Mouse (Mus musculus) kidney, embryonic 16.5 days (tissue): ENCODE data around the gene Dtx2. TPM values are rescaled to one million over a fixed set of nuclear protein-coding genes. Genes with fewer than 3 reads are reported as not detected.

Experiments
- ATAC-seq: fragments of 200-750 bp; cut with Nextera tagmentation; 2 replicates; pipeline ENCODE4 v1.8.0; 2017; ENCODE audit warnings: moderate TSS enrichment; ENCODE audit not compliant: low FRiP score, low TSS enrichment
- H3K27ac ChIP-seq: fragments of 300-500 bp; sonication (generic); 2 replicates; pipeline ENCODE4 v1.5.1; 2014; ENCODE audit warnings: low read length
- H3K27me3 ChIP-seq: fragments of 300-500 bp; sonication (generic); 2 replicates; pipeline ENCODE4 v1.6.1; 2014; ENCODE audit warnings: low read length, control low read depth, mixed read lengths; ENCODE audit not compliant: insufficient read depth
- H3K36me3 ChIP-seq: fragments of 300-500 bp; sonication (generic); 2 replicates; pipeline ENCODE4 v1.6.1; 2014; ENCODE audit warnings: low read length, control low read depth, mixed read lengths; ENCODE audit not compliant: insufficient read depth
- H3K4me1 ChIP-seq: fragments of 300-500 bp; sonication (generic); 2 replicates; pipeline ENCODE4 v1.6.1; 2014; ENCODE audit warnings: low read length, control low read depth, mixed read lengths; ENCODE audit not compliant: insufficient read depth
- H3K4me2 ChIP-seq: fragments of 300-500 bp; sonication (generic); replicated peaks from 2 replicates; pipeline ENCODE4 v1.6.1; 2014; ENCODE audit warnings: low read depth, low read length
- H3K4me3 ChIP-seq: fragments of 300-500 bp; sonication (generic); 2 replicates; pipeline ENCODE4 v1.5.1; 2014; ENCODE audit warnings: mild to moderate bottlenecking, low read length
- H3K9ac ChIP-seq: fragments of 300-500 bp; sonication (generic); replicated peaks from 2 replicates; pipeline ENCODE4 v1.6.1; 2014; ENCODE audit warnings: low read length
- H3K9me3 ChIP-seq: fragments of 300-500 bp; sonication (generic); 2 replicates; pipeline ENCODE4 v1.6.1; 2016; ENCODE audit warnings: low read length, control low read depth
- WGBS: fragments of 180-500 bp; shearing (Covaris S2); extraction: QIAGEN DNeasy Blood & Tissue Kit; methylation state at CpG from one replicate; pipeline ENCODE4 v1.1.7; 2014; 5-methylcytosine and 5-hydroxymethylcytosine counted together
- polyA plus RNA-seq: library from polyadenylated mRNA; unstranded; fragments of >200 nt; fragmentation: Nextera tagmentation; extraction: Ambion mirVana; gene quantifications from 2 replicates; pipeline ENCODE4 v1.2.1, GENCODE M21; 2015

Dtx2 gene
- polyA plus RNA-seq, 1 experiment from 2014 or later = 32.9 TPM

DNA sequence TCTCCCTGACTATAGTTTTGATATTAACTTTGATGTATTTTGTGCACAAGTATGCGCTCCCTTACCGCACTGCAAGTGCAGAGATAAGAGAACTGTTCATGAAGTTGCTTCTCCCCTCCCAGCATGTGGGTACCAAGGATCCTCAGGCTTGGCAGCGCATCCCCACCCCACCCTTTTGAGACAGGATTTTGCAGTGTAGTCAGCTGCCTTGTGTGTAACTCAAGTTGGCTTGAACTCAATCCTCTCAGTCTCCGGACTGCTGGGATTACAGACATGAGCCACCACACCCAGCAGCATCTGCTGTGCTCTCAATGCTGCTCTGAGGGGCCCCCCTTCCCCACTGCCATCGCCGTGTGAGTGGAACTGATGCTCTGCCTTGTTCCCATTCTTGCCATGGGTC is 22.7 kb downstream of the Dtx2 start:
- Histone ChIP-seq H3K4me2 (no peak overlapping the region), H3K27me3 (no peaks in the 10 kb centered on the region), H3K9me3 (no peaks in the 10 kb centered on the region), H3K4me3 (no peak overlapping the region), H3K4me1 (0 out of 2 replicates have a peak, but pooled peaks cover 7% of the 10 kb centered on the region), H3K9ac (no peak overlapping the region), H3K27ac (no peak overlapping the region), H3K36me3 (peaks cover 6% of the 10 kb centered on the region)
- ATAC-seq = no peak
- WGBS = 89% methylated on average over 6 of the region's 6 CpGs

DNA sequence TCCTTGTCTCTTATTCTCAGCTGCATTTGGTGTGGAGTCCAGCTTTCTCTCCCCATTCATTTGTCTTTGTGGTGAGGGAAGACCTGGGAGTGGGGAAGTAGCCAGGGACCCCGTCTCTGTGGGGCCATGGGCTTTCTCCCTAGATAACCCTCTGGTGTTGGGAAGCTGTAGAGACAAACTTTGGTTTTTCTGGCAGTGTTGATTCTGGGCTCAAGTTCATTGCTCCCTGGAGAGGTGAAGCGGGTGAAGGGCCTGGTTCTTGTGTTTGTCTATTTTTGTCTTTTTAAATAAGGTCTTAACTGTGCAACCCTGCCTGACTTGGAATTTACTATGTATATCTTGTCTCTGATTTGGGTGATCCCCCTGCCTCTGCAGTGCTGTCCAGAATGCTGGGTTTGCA is 24.1 kb downstream of the Dtx2 start:
- 78% methylated on average over 2 of the region's 2 CpGs for WGBS
- H3K9ac ChIP-seq = no peak overlapping the region

DNA sequence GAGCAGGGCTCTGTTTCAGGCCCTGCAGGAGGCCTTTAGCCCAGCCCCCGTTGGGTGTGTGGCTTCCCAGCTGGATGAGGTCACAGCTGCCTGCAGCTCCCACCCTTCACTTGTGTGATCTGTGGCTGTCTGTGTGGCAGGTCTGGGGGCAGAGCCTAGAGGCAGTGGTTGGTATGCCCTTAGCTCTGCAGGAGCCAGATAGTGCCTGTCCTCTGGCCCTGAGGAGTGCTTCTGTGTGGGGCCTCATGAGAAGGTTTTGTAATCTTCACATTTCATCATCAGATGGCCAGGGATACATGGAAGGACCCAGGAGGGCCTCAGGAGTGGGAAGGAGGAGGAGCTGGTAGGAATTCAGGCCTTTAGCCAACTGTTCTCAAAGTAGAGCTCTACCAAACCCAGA is 25.3 kb downstream of the Dtx2 start:
- H3K27me3 ChIP-seq = no peaks in the 10 kb centered on the region
- H3K4me2 ChIP-seq = no peak overlapping the region
- 33% methylated on average over 1 of the region's 1 CpGs for WGBS
- H3K9ac ChIP-seq = no peak overlapping the region
- no peaks in the 10 kb centered on the region; the same call in 1 of the 2 replicates for H3K36me3 ChIP-seq
- no peak overlapping the region for H3K27ac ChIP-seq
- no peak for ATAC-seq
- H3K4me1 ChIP-seq = 0 out of 2 replicates have a peak, but pooled peaks cover 7% of the 10 kb centered on the region
- H3K9me3 ChIP-seq = no peaks in the 10 kb centered on the region
- no peak overlapping the region for H3K4me3 ChIP-seq

More for the DNA sequence above, 24.1 kb downstream of the Dtx2 start:
- no peak overlapping the region for H3K27ac ChIP-seq
- H3K9me3 ChIP-seq = no peaks in the 10 kb centered on the region
- no peak for ATAC-seq
- no peaks in the 10 kb centered on the region; the same call in 1 of the 2 replicates for H3K36me3 ChIP-seq
- no peak overlapping the region for H3K4me3 ChIP-seq
- H3K4me2 ChIP-seq = no peak overlapping the region
- H3K4me1 ChIP-seq = 0 out of 2 replicates have a peak, but pooled peaks cover 7% of the 10 kb centered on the region
- H3K27me3 ChIP-seq = no peaks in the 10 kb centered on the region

DNA sequence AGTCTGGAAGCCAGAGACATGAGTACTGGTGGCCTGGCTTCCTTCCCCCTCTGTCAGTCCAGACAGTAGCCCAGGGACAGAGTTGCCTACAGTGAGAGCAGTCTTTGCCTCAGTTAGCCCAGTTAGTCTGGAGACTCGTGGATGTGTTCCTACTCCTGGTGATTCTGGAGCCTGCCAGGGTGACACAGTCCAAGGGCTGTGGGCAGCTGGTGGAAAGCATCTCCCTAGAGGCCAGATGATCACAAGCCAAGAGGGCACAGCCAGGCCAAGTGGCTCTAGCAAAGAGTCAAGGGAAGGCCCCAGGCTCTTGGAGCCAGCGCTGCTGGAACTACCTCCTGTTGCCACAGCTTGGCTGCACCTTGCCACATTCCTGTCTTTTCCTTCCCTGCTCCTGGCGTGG is 31.1 kb downstream of the Dtx2 start:
- Histone ChIP-seq H3K27ac (no peak overlapping the region), H3K27me3 (no peaks in the 10 kb centered on the region), H3K4me1 (peaks cover 4% of the 10 kb centered on the region; the same call in 1 of the 2 replicates), H3K4me3 (no peak overlapping the region), H3K9me3 (no peaks in the 10 kb centered on the region), H3K36me3 (peaks cover 25% of the 10 kb centered on the region), H3K4me2 (no peak overlapping the region), H3K9ac (0 out of 2 replicates have a peak overlapping the region, but pooled peaks have one; percentile 6)
- 74% methylated on average over 3 of the region's 3 CpGs for WGBS
- no peak for ATAC-seq

- peaks cover 25% of the 10 kb centered on the region for H3K36me3 ChIP-seq
- WGBS = 59% methylated on average over 9 of the region's 9 CpGs
Measured at GRCm38 (mm10) chr5:136026859-136027258, 32.3 kb downstream of the Dtx2 start.

GRCm38 (mm10) chr5:136027612-136028311 is 33.2 kb downstream of the Dtx2 start:
- Histone ChIP-seq H3K4me2 (no peak overlapping the region), H3K9ac (no peak overlapping the region), H3K9me3 (no peaks in the 10 kb centered on the region), H3K4me1 (peaks cover 4% of the 10 kb centered on the region; the same call in 1 of the 2 replicates), H3K4me3 (no peak overlapping the region), H3K27ac (no peak overlapping the region), H3K27me3 (no peaks in the 10 kb centered on the region), H3K36me3 (peaks cover 34% of the 10 kb centered on the region)
- 83% methylated on average over 11 of the region's 11 CpGs for WGBS
- no peak for ATAC-seq

More at GRCm38 (mm10) chr5:136026859-136027258, 32.3 kb downstream of the Dtx2 start:
- H3K9ac ChIP-seq = no peak overlapping the region
- H3K9me3 ChIP-seq = no peaks in the 10 kb centered on the region
- no peak overlapping the region for H3K4me3 ChIP-seq
- no peak overlapping the region for H3K4me2 ChIP-seq
- peaks cover 4% of the 10 kb centered on the region; the same call in 1 of the 2 replicates for H3K4me1 ChIP-seq
- ATAC-seq = no peak
- H3K27me3 ChIP-seq = no peaks in the 10 kb centered on the region
- H3K27ac ChIP-seq = no peak overlapping the region

DNA sequence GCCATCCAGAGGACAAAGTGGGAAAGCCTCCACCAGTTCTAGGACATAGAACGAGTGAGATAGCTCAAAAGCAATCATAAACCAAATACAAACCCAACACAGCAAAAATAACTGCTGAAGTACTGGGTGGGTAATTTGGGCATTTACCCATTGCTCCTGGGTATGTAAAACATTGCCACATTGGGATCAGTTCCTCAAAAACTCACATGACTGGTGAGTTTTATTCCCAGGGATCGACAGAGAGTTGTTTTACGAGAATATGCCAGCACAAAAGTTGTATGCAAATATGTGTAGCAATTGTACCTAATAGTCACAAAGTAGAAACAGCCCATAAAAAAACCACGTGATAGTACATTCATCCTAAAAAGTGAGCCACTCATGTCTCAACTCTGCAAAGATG is 40.3 kb downstream of the Dtx2 start:
- Histone ChIP-seq H3K36me3 (peaks cover 20% of the 10 kb centered on the region; the same call in 1 of the 2 replicates), H3K9ac (no peak overlapping the region), H3K27ac (no peak overlapping the region), H3K4me2 (no peak overlapping the region), H3K4me3 (no peak overlapping the region), H3K9me3 (no peaks in the 10 kb centered on the region), H3K27me3 (no peaks in the 10 kb centered on the region), H3K4me1 (no peaks in the 10 kb centered on the region)
- 83% methylated on average over 4 of the region's 4 CpGs for WGBS
- no peak for ATAC-seq

- Histone ChIP-seq H3K27me3 (no peaks in the 10 kb centered on the region), H3K4me3 (no peak overlapping the region), H3K4me2 (no peak overlapping the region), H3K9ac (no peak overlapping the region), H3K4me1 (peaks cover 1% of the 10 kb centered on the region; the same call in 1 of the 2 replicates), H3K9me3 (no peaks in the 10 kb centered on the region), H3K27ac (no peak overlapping the region), H3K36me3 (peaks cover 16% of the 10 kb centered on the region; the same call in 1 of the 2 replicates)
- no peak for ATAC-seq
- WGBS = 77% methylated on average over 1 of the region's 1 CpGs
Measured at GRCm38 (mm10) chr5:136035285-136035684, 40.7 kb downstream of the Dtx2 start.

DNA sequence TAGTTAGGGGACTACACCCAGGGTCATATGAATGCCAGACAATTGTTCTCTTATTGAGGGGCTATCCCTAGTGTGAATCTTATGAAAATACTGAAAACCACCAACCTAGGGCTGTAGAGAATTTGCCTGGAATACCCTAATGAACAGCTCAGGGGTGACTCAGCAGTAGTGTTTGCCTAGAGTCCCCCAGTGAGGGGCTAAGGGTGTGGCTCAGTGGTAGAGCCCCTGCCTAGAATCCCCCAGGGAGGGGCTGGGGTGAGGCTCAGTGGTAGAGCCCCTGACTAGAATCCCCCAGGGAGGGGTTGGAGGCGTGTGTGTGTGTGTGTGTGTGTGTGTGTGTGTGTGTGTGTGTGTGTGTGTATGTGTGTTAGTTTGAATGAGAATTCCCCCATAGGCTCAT is 42.1 kb downstream of the Dtx2 start:
- H3K9ac ChIP-seq = no peak overlapping the region
- no peak overlapping the region for H3K4me3 ChIP-seq
- H3K4me1 ChIP-seq = peaks cover 3% of the 10 kb centered on the region; the same call in 1 of the 2 replicates
- H3K27me3 ChIP-seq = no peaks in the 10 kb centered on the region
- no peak overlapping the region for H3K27ac ChIP-seq
- no peak overlapping the region for H3K4me2 ChIP-seq
- ATAC-seq = no peak
- H3K9me3 ChIP-seq = no peaks in the 10 kb centered on the region
- H3K36me3 ChIP-seq = peaks cover 13% of the 10 kb centered on the region; the same call in 1 of the 2 replicates
- WGBS = 91% methylated on average over 1 of the region's 1 CpGs
